Mouse (Mus musculus) midbrain, embryonic 12.5 days (tissue): Measurements from ENCODE around the gene Thsd7b. TPM values are rescaled to one million over a fixed set of nuclear protein-coding genes. Genes with fewer than 3 reads are reported as not detected.

Source experiments
- ATAC-seq: fragments of 200-750 bp; cut with Nextera tagmentation; 2 replicates; pipeline ENCODE4 v1.8.0; 2017; ENCODE audit warnings: low read depth, moderate TSS enrichment, moderate library complexity; ENCODE audit not compliant: low FRiP score
- H3K27ac ChIP-seq: fragments of 300-500 bp; sonication (generic); replicated peaks from 2 replicates; pipeline ENCODE4 v1.5.1; 2016; ENCODE audit warnings: mild to moderate bottlenecking
- H3K27me3 ChIP-seq: fragments of 300-500 bp; sonication (generic); 2 replicates; pipeline ENCODE4 v1.6.1; 2016; ENCODE audit warnings: mild to moderate bottlenecking
- H3K36me3 ChIP-seq: fragments of 300-500 bp; sonication (generic); 2 replicates; pipeline ENCODE4 v1.6.1; 2016
- H3K4me1 ChIP-seq: fragments of 300-500 bp; sonication (generic); 2 replicates; pipeline ENCODE4 v1.6.1; 2016
- H3K4me2 ChIP-seq: fragments of 300-500 bp; sonication (generic); replicated peaks from 2 replicates; pipeline ENCODE4 v1.6.1; 2016; ENCODE audit warnings: mild to moderate bottlenecking, moderate library complexity
- H3K4me3 ChIP-seq: fragments of 300-500 bp; sonication (generic); 2 replicates; pipeline ENCODE4 v1.5.1; 2016; ENCODE audit warnings: mild to moderate bottlenecking
- H3K9ac ChIP-seq: fragments of 300-500 bp; sonication (generic); replicated peaks from 2 replicates; pipeline ENCODE4 v1.6.1; 2016; ENCODE audit warnings: mild to moderate bottlenecking, moderate library complexity
- H3K9me3 ChIP-seq: fragments of 300-500 bp; sonication (generic); 2 replicates; pipeline ENCODE4 v1.6.1; 2016; ENCODE audit warnings: mild to moderate bottlenecking
- WGBS: fragments of 180-500 bp; shearing (Covaris S2); methylation state at CpG from one replicate; pipeline ENCODE4 v1.1.7; 2016; 5-methylcytosine and 5-hydroxymethylcytosine counted together
- polyA plus RNA-seq: library from polyadenylated mRNA; unstranded; fragments of >200 nt; fragmentation: Nextera tagmentation; extraction: Ambion mirVana; gene quantifications from 2 replicates; pipeline ENCODE4 v1.2.1, GENCODE M21; 2016

Gene Thsd7b
- polyA plus RNA-seq, 1 experiment from 2014 or later = 9.6 TPM

DNA sequence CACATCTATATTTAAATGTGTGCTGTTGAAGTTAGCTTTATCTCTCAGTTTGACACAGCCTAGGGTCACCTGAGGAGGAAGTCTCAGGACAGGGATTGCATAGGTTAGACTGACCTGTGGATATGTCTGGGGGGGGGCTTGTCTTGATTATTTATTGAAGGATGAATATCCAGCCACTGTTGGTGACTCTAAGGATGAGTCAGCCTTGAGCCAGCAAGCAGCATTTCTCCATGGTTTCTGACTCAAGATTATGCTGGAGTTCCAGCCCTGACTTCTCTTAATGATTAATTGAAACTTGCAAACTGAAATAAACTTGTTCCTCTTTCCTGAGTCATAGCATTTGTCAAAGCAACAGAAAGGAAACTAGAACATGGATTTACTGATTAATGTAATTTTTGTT is 113.4 kb downstream of the Thsd7b start:
- Histone ChIP-seq H3K9ac (no peak overlapping the region), H3K9me3 (no peaks in the 10 kb centered on the region), H3K4me3 (no peak overlapping the region), H3K4me2 (no peak overlapping the region), H3K4me1 (no peaks in the 10 kb centered on the region), H3K36me3 (no peaks in the 10 kb centered on the region), H3K27ac (no peak overlapping the region), H3K27me3 (no peaks in the 10 kb centered on the region)
- ATAC-seq = no peak

DNA sequence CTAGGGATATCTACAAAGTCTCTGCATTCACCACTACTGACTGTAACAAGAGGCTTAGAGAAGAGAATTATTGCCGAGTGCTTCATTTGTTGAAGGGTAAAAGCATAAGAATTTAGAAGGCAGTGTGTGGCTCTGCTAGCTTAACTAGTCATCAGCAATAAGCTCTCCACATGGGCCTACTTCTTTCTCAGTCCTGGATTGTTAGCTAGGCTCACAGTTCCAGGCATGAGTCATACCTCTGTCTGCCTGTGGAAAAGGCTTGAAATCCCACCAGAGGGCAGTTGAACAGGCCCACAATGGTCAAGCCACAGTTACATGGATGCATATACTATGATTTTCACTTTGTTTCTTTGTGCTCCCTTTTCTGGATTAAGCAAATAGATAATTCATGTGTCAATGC is 138.5 kb downstream of the Thsd7b start:
- H3K4me1 ChIP-seq = no peaks in the 10 kb centered on the region
- H3K4me2 ChIP-seq = no peak overlapping the region
- H3K27me3 ChIP-seq = no peaks in the 10 kb centered on the region
- no peak overlapping the region for H3K9ac ChIP-seq
- no peak for ATAC-seq
- H3K9me3 ChIP-seq = no peaks in the 10 kb centered on the region
- H3K36me3 ChIP-seq = no peaks in the 10 kb centered on the region
- H3K4me3 ChIP-seq = no peak overlapping the region
- no peak overlapping the region for H3K27ac ChIP-seq
- 82% methylated on average over 1 of the region's 1 CpGs for WGBS

DNA sequence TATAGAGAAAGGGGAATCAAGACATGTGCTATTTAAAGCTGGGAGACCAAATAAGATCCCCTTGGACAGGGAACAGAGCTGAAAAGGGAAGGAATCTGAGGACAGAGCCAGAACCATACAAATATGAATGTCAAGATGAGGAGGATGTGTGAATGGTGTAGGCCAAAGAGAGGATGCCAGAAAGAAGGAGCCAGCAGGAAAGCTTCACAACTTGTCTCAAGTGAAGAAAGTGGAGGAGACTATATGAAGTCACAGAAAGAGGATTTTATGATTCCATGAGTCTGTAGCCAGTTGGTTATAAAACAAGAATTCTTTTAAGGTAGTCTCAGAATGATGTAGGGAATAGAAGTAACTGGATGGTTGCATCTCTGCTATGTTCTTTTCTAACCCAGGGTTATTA is 148.5 kb downstream of the Thsd7b start:
- Histone ChIP-seq H3K27me3 (no peaks in the 10 kb centered on the region), H3K4me1 (no peaks in the 10 kb centered on the region), H3K4me2 (no peak overlapping the region), H3K9me3 (no peaks in the 10 kb centered on the region), H3K36me3 (no peaks in the 10 kb centered on the region), H3K4me3 (no peak overlapping the region), H3K27ac (no peak overlapping the region), H3K9ac (no peak overlapping the region)
- no peak for ATAC-seq

DNA sequence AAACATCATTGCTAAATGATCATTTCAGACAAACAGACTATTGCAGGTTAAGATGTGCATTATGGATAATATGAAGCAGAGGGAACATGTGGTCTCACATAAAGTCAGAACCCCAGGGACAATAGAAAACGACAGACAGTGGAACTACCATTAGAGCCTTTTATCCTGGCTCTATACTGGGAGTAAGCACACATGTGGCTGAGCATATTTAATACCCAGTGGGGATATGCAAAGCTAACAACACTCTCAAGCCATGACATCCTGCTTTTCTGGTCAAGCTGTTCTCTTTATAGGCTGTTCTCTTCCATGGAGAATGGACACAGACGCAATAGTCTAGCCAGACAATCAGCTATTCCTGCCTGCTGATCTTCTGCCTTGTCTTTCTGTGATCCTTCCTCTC is 191.3 kb downstream of the Thsd7b start:
- Histone ChIP-seq H3K9ac (no peak overlapping the region), H3K27me3 (no peaks in the 10 kb centered on the region), H3K4me2 (no peak overlapping the region), H3K4me1 (no peaks in the 10 kb centered on the region), H3K27ac (no peak overlapping the region), H3K9me3 (no peaks in the 10 kb centered on the region), H3K36me3 (no peaks in the 10 kb centered on the region), H3K4me3 (no peak overlapping the region)
- WGBS = 65% methylated on average over 2 of the region's 2 CpGs
- ATAC-seq = peak; percentile 68; the same call in 1 of the 2 replicates

DNA sequence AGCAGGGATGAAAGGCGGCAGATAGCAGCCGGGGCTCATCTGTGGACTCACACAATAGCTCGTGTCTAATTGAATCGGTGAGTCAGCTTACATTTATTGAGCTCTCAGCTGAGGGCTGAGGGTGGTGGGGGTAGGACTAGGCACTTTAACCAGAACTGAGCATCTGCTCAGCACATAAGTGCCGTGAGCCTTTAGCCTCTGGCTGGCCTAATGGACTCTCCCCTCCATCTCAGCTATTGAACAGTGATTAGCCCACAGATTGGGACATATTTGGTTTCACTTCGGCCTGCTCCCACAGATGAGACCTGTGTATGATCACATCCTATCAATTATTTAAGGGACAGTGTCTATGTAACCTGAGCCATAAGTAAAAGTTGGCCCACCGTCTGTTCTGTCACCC is 200.4 kb downstream of the Thsd7b start:
- no peaks in the 10 kb centered on the region for H3K9me3 ChIP-seq
- H3K27ac ChIP-seq = no peak overlapping the region
- no peak overlapping the region for H3K4me2 ChIP-seq
- peak; percentile 94 for ATAC-seq
- no peaks in the 10 kb centered on the region for H3K27me3 ChIP-seq
- H3K9ac ChIP-seq = no peak overlapping the region
- WGBS = 46% methylated on average over 7 of the region's 7 CpGs
- H3K4me3 ChIP-seq = no peak overlapping the region
- no peaks in the 10 kb centered on the region for H3K4me1 ChIP-seq
- no peaks in the 10 kb centered on the region for H3K36me3 ChIP-seq

DNA sequence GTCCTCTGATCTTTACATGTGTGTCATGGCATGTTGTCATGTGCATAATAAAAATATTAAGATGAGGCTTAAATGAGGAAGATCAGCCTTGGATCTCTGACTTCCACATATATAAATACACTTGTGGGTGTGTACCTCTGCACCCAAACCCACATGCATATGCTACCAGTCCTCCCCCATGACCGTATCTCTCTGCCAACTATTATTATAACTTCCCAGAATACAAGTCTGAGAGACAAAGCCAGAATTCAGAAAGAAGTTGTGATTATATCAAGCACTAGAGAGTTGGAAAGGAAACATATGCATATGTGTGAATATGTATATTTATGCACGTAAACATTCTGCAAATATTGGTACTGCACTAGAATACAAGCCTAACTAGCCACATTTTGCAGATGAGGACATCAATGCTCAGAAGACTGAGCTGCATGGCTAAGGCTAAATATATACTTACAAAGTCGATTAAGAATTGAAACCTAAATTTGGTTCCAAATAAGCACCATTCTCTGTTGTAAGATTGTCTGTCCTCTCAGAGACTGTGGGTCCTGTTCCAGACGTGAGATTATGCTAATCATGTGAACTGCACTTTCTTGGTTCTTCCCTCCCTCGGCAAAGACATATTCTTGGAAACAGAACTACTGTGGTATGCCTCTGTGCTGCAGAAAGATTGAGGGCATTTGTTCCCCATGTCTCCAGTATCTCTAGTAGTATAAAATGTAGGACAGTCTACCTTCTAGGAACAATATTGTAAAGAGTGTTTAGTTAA is 211.3 kb downstream of the Thsd7b start:
- 80% methylated on average over 5 of the region's 5 CpGs for WGBS
- no peak overlapping the region for H3K9ac ChIP-seq
- no peak overlapping the region for H3K27ac ChIP-seq
- no peak overlapping the region for H3K4me3 ChIP-seq
- no peak for ATAC-seq
- no peak overlapping the region for H3K4me2 ChIP-seq
- no peaks in the 10 kb centered on the region for H3K27me3 ChIP-seq
- no peaks in the 10 kb centered on the region for H3K9me3 ChIP-seq
- no peaks in the 10 kb centered on the region for H3K36me3 ChIP-seq
- H3K4me1 ChIP-seq = no peaks in the 10 kb centered on the region

DNA sequence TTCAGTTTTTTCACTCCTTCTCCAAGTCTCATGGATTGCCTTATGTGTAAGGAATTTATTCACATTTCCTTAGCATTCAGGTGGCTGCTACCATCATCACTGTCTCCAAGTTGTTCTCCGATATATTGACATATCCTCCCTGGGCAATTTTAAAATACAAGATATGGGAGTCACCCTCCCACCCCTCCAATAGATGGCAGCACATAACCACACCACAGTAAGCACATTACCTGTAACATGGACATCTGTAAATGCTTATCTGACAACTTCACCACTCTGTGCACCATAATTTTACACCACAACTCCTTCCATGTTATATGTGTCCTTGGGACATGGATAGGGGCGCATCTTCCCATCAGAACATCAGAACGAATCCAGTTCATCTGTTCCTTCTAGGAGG is 218.0 kb downstream of the Thsd7b start:
- no peak overlapping the region for H3K4me2 ChIP-seq
- no peaks in the 10 kb centered on the region for H3K27me3 ChIP-seq
- ATAC-seq = no peak
- no peaks in the 10 kb centered on the region for H3K4me1 ChIP-seq
- no peak overlapping the region for H3K4me3 ChIP-seq
- WGBS = 88% methylated on average over 3 of the region's 3 CpGs
- no peaks in the 10 kb centered on the region for H3K9me3 ChIP-seq
- no peaks in the 10 kb centered on the region for H3K36me3 ChIP-seq
- no peak overlapping the region for H3K27ac ChIP-seq
- no peak overlapping the region for H3K9ac ChIP-seq

DNA sequence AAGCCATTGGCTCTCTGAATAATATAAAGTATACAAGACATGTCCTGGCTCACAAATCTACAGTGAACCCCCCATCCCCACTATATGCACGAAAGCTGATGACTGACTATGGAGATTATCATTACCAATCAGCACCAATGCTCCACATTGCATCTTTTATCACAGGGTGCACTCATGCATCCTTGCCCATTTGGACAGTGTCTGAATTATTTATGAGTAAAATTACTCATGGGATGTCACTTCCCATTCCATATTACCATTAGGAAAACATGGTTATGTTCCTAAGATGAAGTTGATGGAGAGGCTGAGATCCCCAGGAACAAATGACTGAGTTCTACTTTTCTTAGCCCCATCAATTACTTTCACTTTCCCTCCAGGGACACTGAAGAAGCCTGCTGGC is 220.8 kb downstream of the Thsd7b start:
- no peak for ATAC-seq
- Histone ChIP-seq H3K27me3 (no peaks in the 10 kb centered on the region), H3K9me3 (no peaks in the 10 kb centered on the region), H3K27ac (no peak overlapping the region), H3K9ac (no peak overlapping the region), H3K4me2 (no peak overlapping the region), H3K4me1 (no peaks in the 10 kb centered on the region), H3K4me3 (no peak overlapping the region), H3K36me3 (no peaks in the 10 kb centered on the region)
- WGBS = 66% methylated on average over 1 of the region's 1 CpGs

DNA sequence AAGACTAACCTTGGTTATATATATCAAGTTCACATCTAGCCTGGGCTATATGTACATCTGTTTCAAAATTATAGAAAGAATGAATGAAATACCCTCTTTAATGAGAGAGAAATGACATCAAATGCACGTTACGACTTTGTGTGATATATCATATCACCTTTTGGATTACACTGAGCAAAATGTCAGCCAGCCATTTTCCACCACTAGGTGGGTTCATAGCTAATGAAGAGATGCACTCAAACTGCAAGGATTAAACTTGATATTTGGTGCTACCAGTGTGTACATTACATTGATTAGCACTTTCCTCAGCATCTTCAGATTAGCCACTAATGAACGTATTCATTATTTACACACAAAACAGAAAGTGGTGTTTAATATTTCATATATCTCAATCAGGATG is 228.6 kb downstream of the Thsd7b start:
- no peaks in the 10 kb centered on the region for H3K36me3 ChIP-seq
- 89% methylated on average over 3 of the region's 3 CpGs for WGBS
- ATAC-seq = no peak

DNA sequence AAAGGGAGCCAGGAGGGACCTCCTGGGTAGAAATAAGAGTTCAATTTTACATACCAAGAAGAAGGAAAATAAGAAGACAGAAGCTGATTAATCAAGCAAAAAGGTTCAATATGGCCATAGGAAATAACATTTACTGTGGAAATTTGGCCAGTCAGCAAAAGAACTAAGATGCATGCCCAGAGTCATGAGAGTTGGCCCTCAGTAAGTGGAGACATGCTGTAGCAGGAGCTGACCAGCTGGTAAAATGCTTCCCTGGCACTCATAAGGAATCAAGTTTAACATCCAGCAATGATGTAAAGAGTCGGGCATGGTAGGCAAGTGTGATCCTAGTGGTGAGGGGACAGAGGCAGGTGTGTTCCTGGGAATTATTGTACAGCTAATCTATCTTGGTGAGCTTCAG is 243.3 kb downstream of the Thsd7b start:
- Histone ChIP-seq H3K4me2 (no peak overlapping the region), H3K4me3 (no peak overlapping the region), H3K36me3 (no peaks in the 10 kb centered on the region), H3K9ac (no peak overlapping the region), H3K4me1 (no peaks in the 10 kb centered on the region), H3K27ac (no peak overlapping the region), H3K9me3 (no peaks in the 10 kb centered on the region), H3K27me3 (no peaks in the 10 kb centered on the region)
- WGBS = 92% methylated on average over 1 of the region's 1 CpGs
- no peak for ATAC-seq

More for the DNA sequence above, 228.6 kb downstream of the Thsd7b start:
- Histone ChIP-seq H3K9ac (no peak overlapping the region), H3K4me1 (0 out of 2 replicates have a peak, but pooled peaks cover 2% of the 10 kb centered on the region), H3K27me3 (no peaks in the 10 kb centered on the region), H3K4me2 (no peak overlapping the region), H3K27ac (no peak overlapping the region), H3K4me3 (no peak overlapping the region), H3K9me3 (no peaks in the 10 kb centered on the region)

DNA sequence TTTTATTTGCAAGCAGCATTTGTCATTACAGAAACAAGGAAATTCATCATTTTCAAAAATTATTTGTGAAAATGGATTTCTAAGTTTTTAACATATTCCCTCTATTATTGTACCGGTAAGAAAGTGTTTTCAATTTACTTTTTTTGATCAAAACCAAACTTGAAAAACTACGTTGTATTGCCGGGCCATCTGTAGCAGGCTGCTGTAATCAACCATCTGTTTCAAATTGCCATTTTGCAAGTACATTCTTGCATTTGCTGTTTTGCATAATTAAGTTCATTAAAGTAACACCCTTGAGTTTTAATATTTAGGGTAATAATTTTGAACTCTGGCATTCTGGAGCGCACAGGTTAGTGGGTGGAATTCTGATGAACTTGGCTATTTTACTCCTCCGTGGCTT is 246.6 kb downstream of the Thsd7b start:
- Histone ChIP-seq H3K9ac (no peak overlapping the region), H3K4me3 (no peak overlapping the region), H3K4me1 (no peaks in the 10 kb centered on the region), H3K4me2 (no peak overlapping the region), H3K27me3 (no peaks in the 10 kb centered on the region), H3K27ac (no peak overlapping the region), H3K9me3 (no peaks in the 10 kb centered on the region), H3K36me3 (no peaks in the 10 kb centered on the region)
- WGBS = 95% methylated on average over 5 of the region's 5 CpGs
- no peak for ATAC-seq

DNA sequence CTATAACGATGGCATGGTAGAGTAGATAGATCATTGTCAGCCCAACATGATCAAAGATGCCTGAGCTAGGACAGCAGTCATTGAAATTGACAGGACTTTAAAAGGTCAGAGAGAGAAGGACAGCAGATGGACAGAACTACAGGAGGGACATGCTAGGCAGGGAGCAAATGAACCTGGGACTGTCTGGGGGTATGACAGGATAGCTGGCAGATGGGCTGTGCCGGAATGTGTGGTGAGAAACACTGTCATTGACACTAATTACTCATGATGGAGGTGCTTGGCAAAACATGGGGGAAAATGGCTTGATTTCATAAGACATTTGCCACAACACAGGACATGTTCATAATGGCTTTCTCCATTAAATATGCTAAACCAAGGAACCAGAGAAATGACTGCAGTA is 253.9 kb downstream of the Thsd7b start:
- no peaks in the 10 kb centered on the region for H3K4me1 ChIP-seq
- WGBS = 94% methylated on average over 2 of the region's 2 CpGs
- H3K36me3 ChIP-seq = no peaks in the 10 kb centered on the region
- H3K4me2 ChIP-seq = no peak overlapping the region
- H3K4me3 ChIP-seq = no peak overlapping the region
- no peaks in the 10 kb centered on the region for H3K27me3 ChIP-seq
- ATAC-seq = no peak
- no peak overlapping the region for H3K9ac ChIP-seq
- H3K9me3 ChIP-seq = no peaks in the 10 kb centered on the region
- H3K27ac ChIP-seq = no peak overlapping the region

DNA sequence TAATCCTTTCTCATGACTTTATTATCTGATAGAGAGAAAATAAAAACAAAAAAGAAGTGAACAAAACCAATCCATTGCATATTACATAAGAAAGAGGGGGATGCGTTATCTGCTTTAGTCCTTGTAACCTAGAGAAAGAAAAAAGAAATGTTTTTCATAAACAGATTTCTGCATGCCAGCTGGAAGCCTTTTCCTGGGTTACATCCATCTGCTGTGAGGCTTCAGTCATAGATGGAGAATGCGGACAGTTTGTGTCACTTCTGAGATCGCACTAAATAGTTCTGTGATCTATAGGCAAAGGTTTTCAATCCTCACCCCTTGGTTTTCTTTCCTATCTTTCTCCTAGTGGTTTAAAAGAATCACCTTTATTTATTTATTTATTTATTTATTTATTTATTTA is 259.1 kb downstream of the Thsd7b start:
- H3K27me3 ChIP-seq = no peaks in the 10 kb centered on the region
- no peak overlapping the region for H3K9ac ChIP-seq
- no peaks in the 10 kb centered on the region for H3K4me1 ChIP-seq
- no peak overlapping the region for H3K4me3 ChIP-seq
- ATAC-seq = no peak
- H3K4me2 ChIP-seq = no peak overlapping the region
- H3K9me3 ChIP-seq = no peaks in the 10 kb centered on the region
- no peaks in the 10 kb centered on the region for H3K36me3 ChIP-seq
- H3K27ac ChIP-seq = no peak overlapping the region
- WGBS = 92% methylated on average over 3 of the region's 3 CpGs
